Mouse (Mus musculus): ENCODE results near the gene Dock1.

GRCm38 (mm10) chr7:134774468-134775162, 104.2 kb downstream of the Dock1 start:
- TF ChIP-seq CTCF (IDR thresholded peaks at IDR 0.05; ENCODE audit: extremely low read depth, insufficient read depth, low read length): no peak
- no peak for TF ChIP-seq POLR2A (IDR thresholded peaks at IDR 0.05; ENCODE audit: extremely low read depth, insufficient read depth, low read length)
